Mouse (Mus musculus) kidney, postnatal 14 days (tissue): Measurements from ENCODE around the gene Il12rb1.

ENCODE experiments used
- DNase-seq: peaks from one replicate; pipeline ENCODE4 v3.0.0; 2022; ENCODE audit warnings: mixed read lengths

The Il12rb1 gene

GRCm38 (mm10) chr8:70774740-70775139 lies 33.5 kb upstream of the Il12rb1 start:
- DNase-seq = no peak

GRCm38 (mm10) chr8:70775227-70775626 lies 33.0 kb upstream of the Il12rb1 start:
- no peak for DNase-seq

GRCm38 (mm10) chr8:70775851-70776495 lies 32.3 kb upstream of the Il12rb1 start:
- DNase-seq = no peak

- peak; percentile 98 for DNase-seq
Measured at GRCm38 (mm10) chr8:70776496-70777444, 31.5 kb upstream of the Il12rb1 start, which contains the start of gene Pik3r2. TSS of gene Pik3r2 (minus strand) at chr8:70776713.

GRCm38 (mm10) chr8:70780093-70780492 lies 28.2 kb upstream of the Il12rb1 start:
- no peak for DNase-seq

GRCm38 (mm10) chr8:70786291-70787050 lies 21.8 kb upstream of the Il12rb1 start:
- no peak for DNase-seq

- DNase-seq = no peak
Measured at GRCm38 (mm10) chr8:70787051-70787445, 21.2 kb upstream of the Il12rb1 start.

GRCm38 (mm10) chr8:70787941-70788667 lies 20.1 kb upstream of the Il12rb1 start:
- DNase-seq = peak; percentile 61

- no peak for DNase-seq
Measured at GRCm38 (mm10) chr8:70789046-70789445, 19.2 kb upstream of the Il12rb1 start.

- no peak for DNase-seq
Measured at GRCm38 (mm10) chr8:70790846-70791245, 17.4 kb upstream of the Il12rb1 start.

- no peak for DNase-seq
Measured at GRCm38 (mm10) chr8:70791294-70791701, 17.0 kb upstream of the Il12rb1 start.

GRCm38 (mm10) chr8:70791975-70792691 lies 16.1 kb upstream of the Il12rb1 start:
- peak; percentile 98 for DNase-seq

GRCm38 (mm10) chr8:70792700-70793099 lies 15.5 kb upstream of the Il12rb1 start:
- DNase-seq = peak; percentile 92

GRCm38 (mm10) chr8:70794215-70794614 lies 14.0 kb upstream of the Il12rb1 start:
- no peak for DNase-seq

- no peak for DNase-seq
Measured at GRCm38 (mm10) chr8:70795370-70795769, 12.9 kb upstream of the Il12rb1 start.

GRCm38 (mm10) chr8:70796403-70797080 lies 11.7 kb upstream of the Il12rb1 start:
- no peak for DNase-seq

- peak; percentile 94 for DNase-seq
Measured at GRCm38 (mm10) chr8:70797081-70798070, 10.9 kb upstream of the Il12rb1 start.

GRCm38 (mm10) chr8:70798281-70798680 lies 10.0 kb upstream of the Il12rb1 start:
- peak; percentile 72 for DNase-seq

GRCm38 (mm10) chr8:70800648-70801047 lies 7.6 kb upstream of the Il12rb1 start:
- DNase-seq = no peak

- DNase-seq = no peak
Measured at GRCm38 (mm10) chr8:70801156-70801555, 7.1 kb upstream of the Il12rb1 start.
